Mouse (Mus musculus) CD4-positive naive resting alpha-beta T cell, adult 76 days (primary cell): ENCODE data around the gene Saxo2. TPM values are rescaled to one million over a fixed set of nuclear protein-coding genes. Genes with fewer than 3 reads are reported as not detected.

ENCODE experiments used
- total RNA-seq: library from RNA; stranded (reverse); gene quantifications from one replicate; pipeline ENCODE4 v1.2.4, GENCODE M21; 2023

The Saxo2 gene
- total RNA-seq, result not detected

DNA sequence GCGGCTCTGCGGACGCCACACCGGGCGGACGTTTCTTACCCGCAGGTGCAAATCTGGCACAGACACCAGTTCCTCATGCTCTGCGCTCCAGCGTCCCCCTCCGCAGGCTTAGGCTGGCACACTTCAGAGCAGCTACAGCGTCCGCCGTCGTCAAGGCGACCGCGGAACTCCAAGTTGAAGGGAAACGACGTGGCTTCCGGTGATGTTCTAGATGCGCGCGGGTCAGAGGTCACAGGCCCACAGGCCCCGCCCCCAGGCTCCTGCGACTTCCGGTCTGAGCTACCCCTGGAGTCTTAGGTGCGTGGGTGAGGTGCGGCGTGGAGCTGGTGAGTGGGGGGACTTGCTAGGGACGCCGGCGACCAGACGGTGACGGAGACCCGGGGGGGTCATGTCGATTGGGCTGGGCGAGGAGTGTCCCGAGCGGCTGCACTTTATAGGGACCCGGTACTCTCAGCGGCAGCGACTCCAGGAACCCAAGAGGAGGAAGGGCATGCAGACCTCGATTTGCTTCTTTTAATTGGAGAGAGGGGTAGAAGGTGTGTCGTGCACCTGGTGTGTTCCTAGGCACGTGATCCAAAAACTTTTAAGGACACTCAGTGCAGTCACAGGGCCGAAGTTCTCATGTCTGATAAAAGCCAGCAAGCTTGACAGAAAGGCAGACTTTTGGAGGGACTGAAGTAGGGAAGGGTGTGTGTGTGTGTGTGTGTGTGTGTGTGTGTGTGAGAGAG is at the start of gene Saxo2, which contains the start of gene Efl1:
Gene Saxo2, minus strand, starts transcription at position 176 of the 728 bp plus-strand sequence.
Gene Efl1, plus strand, starts transcription at position 262 of the 728 bp plus-strand sequence.

Other genes with a start within 250 kb of the Saxo2 start
- 32.4 TPM for gene Efl1, start 86 bp upstream of the Saxo2 start, total RNA-seq
- gene Mex3b, start 218.8 kb upstream of the Saxo2 start, total RNA-seq, result 35.1 TPM